Mouse (Mus musculus) liver, embryonic 15.5 days (tissue): ENCODE measurements around the gene Il2rb. TPM values are rescaled to one million over a fixed set of nuclear protein-coding genes. Genes with fewer than 3 reads are reported as not detected.

Experiments used
- ATAC-seq: fragments of 200-750 bp; cut with Nextera tagmentation; 2 replicates; pipeline ENCODE4 v1.8.0; 2017; ENCODE audit warnings: moderate number of reproducible peaks, mild to moderate bottlenecking, moderate library complexity; ENCODE audit not compliant: insufficient read depth
- H3K27ac ChIP-seq: fragments of 300-500 bp; sonication (generic); replicated peaks from 2 replicates; pipeline ENCODE4 v1.5.1; 2015; ENCODE audit warnings: mild to moderate bottlenecking, inconsistent platforms
- H3K27me3 ChIP-seq: fragments of 300-500 bp; sonication (generic); 2 replicates; pipeline ENCODE4 v1.6.1; 2015; ENCODE audit warnings: mild to moderate bottlenecking, inconsistent platforms
- H3K36me3 ChIP-seq: fragments of 300-500 bp; sonication (generic); replicated peaks from 2 replicates; pipeline ENCODE4 v1.6.1; 2015; ENCODE audit warnings: moderate library complexity, mild to moderate bottlenecking, inconsistent platforms
- H3K4me1 ChIP-seq: fragments of 300-500 bp; sonication (generic); replicated peaks from 2 replicates; pipeline ENCODE4 v1.6.1; 2015; ENCODE audit warnings: inconsistent platforms
- H3K4me2 ChIP-seq: fragments of 300-500 bp; sonication (generic); 2 replicates; pipeline ENCODE4 v1.6.1; 2015; ENCODE audit warnings: moderate library complexity, mild to moderate bottlenecking, inconsistent platforms
- H3K4me3 ChIP-seq: fragments of 300-500 bp; sonication (generic); replicated peaks from 2 replicates; pipeline ENCODE4 v1.5.1; 2015; ENCODE audit warnings: mild to moderate bottlenecking, inconsistent platforms
- H3K9ac ChIP-seq: fragments of 300-500 bp; sonication (generic); 2 replicates; pipeline ENCODE4 v1.6.1; 2015; ENCODE audit warnings: moderate library complexity, mild to moderate bottlenecking, inconsistent platforms
- H3K9me3 ChIP-seq: fragments of 300-500 bp; sonication (generic); replicated peaks from 2 replicates; pipeline ENCODE4 v1.6.1; 2016; ENCODE audit warnings: inconsistent platforms
- WGBS: fragments of 180-500 bp; shearing (Covaris S2); methylation state at CpG from one replicate; pipeline ENCODE4 v1.1.7; 2015; ENCODE audit warnings: mixed read lengths; ENCODE audit not compliant: insufficient replicate concordance; 5-methylcytosine and 5-hydroxymethylcytosine counted together
- polyA plus RNA-seq: library from polyadenylated mRNA; unstranded; fragments of >200 nt; fragmentation: Nextera tagmentation; extraction: Ambion mirVana; gene quantifications from 2 replicates; pipeline ENCODE4 v1.2.1, GENCODE M21; 2015

Gene Il2rb
- polyA plus RNA-seq, 1 experiment from 2014 or later = 0.58 TPM

- no peak overlapping the region for H3K27ac ChIP-seq
- no peak for ATAC-seq
- WGBS = 28% methylated on average over 13 of the region's 13 CpGs
- no peaks in the 10 kb centered on the region for H3K9me3 ChIP-seq
- no peak overlapping the region for H3K4me2 ChIP-seq
- no peak overlapping the region for H3K9ac ChIP-seq
- no peaks in the 10 kb centered on the region for H3K36me3 ChIP-seq
- no peaks in the 10 kb centered on the region; the same call in 1 of the 2 replicates for H3K4me1 ChIP-seq
- H3K27me3 ChIP-seq = no peaks in the 10 kb centered on the region
- no peak overlapping the region for H3K4me3 ChIP-seq
Measured at GRCm38 (mm10) chr15:78520112-78520715, 25.1 kb upstream of the Il2rb start.

DNA sequence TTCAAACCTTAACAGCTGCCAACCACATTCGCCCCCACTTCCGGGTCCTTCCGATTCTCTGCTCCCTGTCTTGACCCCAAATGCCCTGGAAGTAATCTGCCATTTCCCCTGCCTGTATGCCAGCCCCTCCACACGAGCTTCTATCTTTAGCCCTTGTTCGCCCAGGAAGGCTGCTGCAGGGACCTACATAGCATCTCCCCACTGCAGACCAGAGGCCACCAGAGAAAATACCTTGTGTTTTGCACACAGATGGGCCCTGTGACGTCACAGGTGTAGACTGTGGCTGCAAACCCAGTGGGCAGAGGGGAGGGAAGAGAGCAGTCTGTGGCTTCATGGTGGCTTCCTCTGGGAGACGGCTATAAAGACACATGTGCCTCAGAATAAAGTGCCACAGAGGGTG is 23.1 kb upstream of the Il2rb start:
- no peak overlapping the region for H3K4me2 ChIP-seq
- peaks cover 6% of the 10 kb centered on the region for H3K4me1 ChIP-seq
- no peak for ATAC-seq
- H3K36me3 ChIP-seq = no peaks in the 10 kb centered on the region
- no peak overlapping the region for H3K9ac ChIP-seq
- H3K27me3 ChIP-seq = no peaks in the 10 kb centered on the region
- no peaks in the 10 kb centered on the region for H3K9me3 ChIP-seq
- H3K27ac ChIP-seq = no peak overlapping the region
- 39% methylated on average over 7 of the region's 7 CpGs for WGBS
- H3K4me3 ChIP-seq = no peak overlapping the region

DNA sequence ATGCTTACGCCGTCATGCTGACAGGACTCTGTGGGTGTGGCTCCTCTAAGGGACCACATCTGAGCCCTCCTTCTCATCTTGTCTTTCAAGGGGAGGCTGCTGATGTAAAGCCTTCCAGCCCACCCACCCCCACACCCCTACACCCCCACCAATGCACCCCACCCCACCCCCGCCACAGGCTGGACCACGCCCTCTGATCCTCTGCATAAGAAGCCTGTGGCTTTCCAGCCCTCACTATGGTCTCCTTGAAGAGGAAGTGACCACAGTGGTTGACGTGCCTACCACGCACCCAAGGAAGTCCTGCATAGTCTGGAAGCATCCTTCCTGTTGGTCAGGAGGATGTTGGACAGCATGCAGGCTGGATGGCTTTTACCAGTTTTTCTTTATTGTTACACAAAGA is 20.7 kb upstream of the Il2rb start:
- Histone ChIP-seq H3K27ac (no peak overlapping the region), H3K4me1 (peaks cover 11% of the 10 kb centered on the region), H3K4me3 (no peak overlapping the region), H3K9me3 (no peaks in the 10 kb centered on the region), H3K4me2 (no peak overlapping the region), H3K9ac (no peak overlapping the region), H3K27me3 (no peaks in the 10 kb centered on the region), H3K36me3 (no peaks in the 10 kb centered on the region)
- no peak for ATAC-seq
- WGBS = 29% methylated on average over 6 of the region's 6 CpGs

GRCm38 (mm10) chr15:78514393-78515146 is 19.5 kb upstream of the Il2rb start:
- Histone ChIP-seq H3K4me3 (no peak overlapping the region), H3K9me3 (no peaks in the 10 kb centered on the region), H3K27me3 (no peaks in the 10 kb centered on the region), H3K36me3 (no peaks in the 10 kb centered on the region), H3K4me1 (peaks cover 11% of the 10 kb centered on the region; the same call in 1 of the 2 replicates), H3K4me2 (no peak overlapping the region), H3K27ac (no peak overlapping the region), H3K9ac (no peak overlapping the region)
- WGBS = 23% methylated on average over 7 of the region's 7 CpGs
- ATAC-seq = 0 out of 2 replicates have a peak, but pooled peaks have one; percentile 3

- no peak overlapping the region for H3K4me3 ChIP-seq
- H3K4me1 ChIP-seq = peaks cover 11% of the 10 kb centered on the region; the same call in 1 of the 2 replicates
- no peaks in the 10 kb centered on the region for H3K9me3 ChIP-seq
- 63% methylated on average over 14 of the region's 14 CpGs for WGBS
- H3K27me3 ChIP-seq = no peaks in the 10 kb centered on the region
- no peaks in the 10 kb centered on the region for H3K36me3 ChIP-seq
- H3K27ac ChIP-seq = peak overlapping the region; percentile 29; the same call in 1 of the 2 replicates
- ATAC-seq = no peak
- no peak overlapping the region for H3K4me2 ChIP-seq
- H3K9ac ChIP-seq = no peak overlapping the region
Measured at GRCm38 (mm10) chr15:78513019-78513418, 17.9 kb upstream of the Il2rb start.

DNA sequence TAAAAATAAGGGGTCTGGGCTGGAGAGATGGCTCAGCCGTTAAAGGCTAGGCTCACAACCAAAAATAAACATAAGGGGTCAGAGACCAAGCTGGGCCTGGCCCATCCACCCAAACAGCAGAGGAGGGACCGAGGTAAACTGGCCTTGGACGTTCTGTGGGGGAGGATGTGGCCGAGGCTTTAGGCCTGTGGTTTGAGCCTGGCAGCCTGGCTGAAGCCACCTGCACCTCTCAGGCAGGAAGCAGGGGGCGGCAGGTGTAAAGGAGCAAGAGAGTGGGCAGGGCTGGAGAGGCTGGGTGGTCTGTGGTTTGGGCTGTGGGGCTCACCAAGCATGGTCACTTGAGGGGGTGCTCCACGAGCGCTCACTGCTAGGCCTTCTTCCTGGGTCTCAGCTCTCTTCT is 16.9 kb upstream of the Il2rb start:
- Histone ChIP-seq H3K4me2 (no peak overlapping the region), H3K36me3 (no peaks in the 10 kb centered on the region), H3K27ac (no peak overlapping the region), H3K27me3 (no peaks in the 10 kb centered on the region), H3K4me1 (peaks cover 17% of the 10 kb centered on the region), H3K4me3 (no peak overlapping the region), H3K9ac (no peak overlapping the region), H3K9me3 (no peaks in the 10 kb centered on the region)
- 48% methylated on average over 7 of the region's 7 CpGs for WGBS
- ATAC-seq = peak; percentile 11; the same call in 1 of the 2 replicates

- WGBS = 59% methylated on average over 6 of the region's 6 CpGs
- no peaks in the 10 kb centered on the region for H3K27me3 ChIP-seq
- H3K4me1 ChIP-seq = peaks cover 17% of the 10 kb centered on the region
- H3K4me3 ChIP-seq = no peak overlapping the region
- no peak overlapping the region for H3K9ac ChIP-seq
- H3K4me2 ChIP-seq = no peak overlapping the region
- H3K36me3 ChIP-seq = no peaks in the 10 kb centered on the region
- H3K27ac ChIP-seq = no peak overlapping the region
- H3K9me3 ChIP-seq = no peaks in the 10 kb centered on the region
- no peak for ATAC-seq
Measured at GRCm38 (mm10) chr15:78510736-78511135, 15.7 kb upstream of the Il2rb start.

- H3K4me1 ChIP-seq = peaks cover 17% of the 10 kb centered on the region
- no peak overlapping the region for H3K9ac ChIP-seq
- WGBS = 32% methylated on average over 8 of the region's 8 CpGs
- no peak overlapping the region for H3K4me2 ChIP-seq
- H3K36me3 ChIP-seq = no peaks in the 10 kb centered on the region
- no peak overlapping the region for H3K27ac ChIP-seq
- H3K27me3 ChIP-seq = no peaks in the 10 kb centered on the region
- no peak overlapping the region for H3K4me3 ChIP-seq
- H3K9me3 ChIP-seq = no peaks in the 10 kb centered on the region
- no peak for ATAC-seq
Measured at GRCm38 (mm10) chr15:78510121-78510576, 15.1 kb upstream of the Il2rb start.

DNA sequence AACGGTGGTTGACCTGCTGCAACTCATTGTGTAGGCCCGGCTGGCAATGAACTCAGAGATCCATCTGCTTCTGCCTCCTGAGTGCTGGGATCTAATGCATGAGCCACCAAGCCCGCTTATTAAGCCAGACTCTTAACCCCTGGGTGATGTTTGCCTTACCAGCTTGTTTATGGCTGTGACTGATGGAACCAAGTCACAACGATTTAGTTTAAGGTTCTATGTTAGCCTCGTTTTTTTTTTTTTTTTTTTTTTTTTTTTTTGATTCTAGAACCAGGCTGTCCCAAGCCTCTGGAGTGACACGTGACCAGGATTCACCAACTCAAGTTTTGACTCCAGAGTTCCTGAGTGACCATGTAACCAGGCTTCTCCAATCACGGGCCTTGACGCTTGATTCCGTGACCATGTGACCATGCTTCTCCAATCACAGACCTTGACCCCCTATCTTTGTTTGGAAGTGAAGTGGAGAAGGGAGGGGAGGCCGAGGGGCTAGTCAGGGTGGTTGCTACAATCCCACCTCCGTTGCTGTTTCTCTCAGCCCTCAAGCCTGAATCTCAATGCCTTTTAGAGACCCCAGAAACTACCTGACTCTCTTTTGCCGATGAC is 14.3 kb upstream of the Il2rb start:
- H3K4me3 ChIP-seq = no peak overlapping the region
- H3K9ac ChIP-seq = no peak overlapping the region
- ATAC-seq = no peak
- H3K27me3 ChIP-seq = no peaks in the 10 kb centered on the region
- H3K27ac ChIP-seq = no peak overlapping the region
- no peaks in the 10 kb centered on the region for H3K9me3 ChIP-seq
- no peak overlapping the region for H3K4me2 ChIP-seq
- 50% methylated on average over 12 of the region's 12 CpGs for WGBS
- H3K4me1 ChIP-seq = peaks cover 17% of the 10 kb centered on the region
- H3K36me3 ChIP-seq = no peaks in the 10 kb centered on the region

DNA sequence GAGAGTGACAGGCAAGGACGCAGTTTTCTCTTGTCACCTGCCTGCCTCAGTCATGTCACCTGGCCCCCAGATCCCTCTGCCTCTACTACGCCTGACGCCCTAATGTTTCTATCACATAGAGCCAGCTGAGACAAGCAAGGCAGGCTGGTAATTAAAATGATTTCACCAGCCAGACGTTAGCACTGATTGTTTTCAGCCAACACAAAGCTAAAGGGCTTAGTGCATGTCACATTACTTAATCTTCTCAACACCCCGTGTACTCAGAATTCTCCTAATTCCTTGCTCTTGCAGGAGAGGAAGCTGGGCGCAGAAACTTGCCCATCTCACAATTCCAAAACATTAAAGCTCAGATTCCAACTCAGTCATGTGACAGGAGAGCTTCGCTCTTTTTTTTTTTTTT is 13.4 kb upstream of the Il2rb start:
- no peak for ATAC-seq
- Histone ChIP-seq H3K4me1 (peaks cover 12% of the 10 kb centered on the region; the same call in 1 of the 2 replicates), H3K36me3 (no peaks in the 10 kb centered on the region), H3K27ac (no peak overlapping the region), H3K4me3 (no peak overlapping the region), H3K9me3 (no peaks in the 10 kb centered on the region), H3K27me3 (no peaks in the 10 kb centered on the region), H3K9ac (no peak overlapping the region), H3K4me2 (no peak overlapping the region)
- 60% methylated on average over 7 of the region's 7 CpGs for WGBS

GRCm38 (mm10) chr15:78505541-78505940 is 10.5 kb upstream of the Il2rb start:
- H3K27me3 ChIP-seq = no peaks in the 10 kb centered on the region
- H3K27ac ChIP-seq = no peak overlapping the region
- H3K9me3 ChIP-seq = no peaks in the 10 kb centered on the region
- no peak overlapping the region for H3K4me3 ChIP-seq
- peaks cover 6% of the 10 kb centered on the region; the same call in 1 of the 2 replicates for H3K4me1 ChIP-seq
- no peak for ATAC-seq
- H3K9ac ChIP-seq = no peak overlapping the region
- no peak overlapping the region for H3K4me2 ChIP-seq
- no peaks in the 10 kb centered on the region for H3K36me3 ChIP-seq
- WGBS = 57% methylated on average over 3 of the region's 3 CpGs
